Mouse (Mus musculus) CH12.LX (cell line): ENCODE results near the gene Bhlhe40. TPM values are rescaled to one million over a fixed set of nuclear protein-coding genes. Genes with fewer than 3 reads are reported as not detected.

ENCODE experiments used
- DNase-seq: peaks from one replicate; pipeline ENCODE4 v3.0.0-alpha.2; 2013; ENCODE audit errors: extremely low read depth
- H3K27ac ChIP-seq: 2 replicates; pipeline ENCODE4 v1.5.1; 2012; ENCODE audit warnings: low read depth, mild to moderate bottlenecking, control low read depth, moderate library complexity; ENCODE audit not compliant: insufficient read depth
- H3K27me3 ChIP-seq: replicated peaks from 2 replicates; pipeline ENCODE3; 2012; ENCODE audit warnings: inconsistent platforms
- H3K36me3 ChIP-seq, 2 experiments: replicated peaks in 1 of 2; 2 replicates each; pipeline versions ENCODE3 to v1.6.1; 2012; ENCODE audit warnings: inconsistent platforms in 1 of 2, low read length in 1 of 2, mild to moderate bottlenecking in 1 of 2, mixed read lengths in 1 of 2, moderate library complexity in 1 of 2; ENCODE audit not compliant: control insufficient read depth in 1 of 2, insufficient read depth in 1 of 2
- H3K4me1 ChIP-seq, 2 experiments: 2 replicates each; pipeline ENCODE4 v1.6.1; 2012; ENCODE audit warnings: inconsistent platforms in 1 of 2, moderate library complexity in 1 of 2; ENCODE audit not compliant: insufficient read depth in 2 of 2, control insufficient read depth in 1 of 2
- H3K4me2 ChIP-seq: 2 replicates; pipeline ENCODE4 v1.6.1; 2012; ENCODE audit warnings: low read depth, mild to moderate bottlenecking, control low read depth; ENCODE audit not compliant: poor library complexity, insufficient read depth, severe bottlenecking
- H3K4me3 ChIP-seq, 3 experiments: fragments of 150-350 bp in 1 of 3; sonication (generic) in 1 of 3; replicated peaks in 1 of 3; 2 replicates each; pipeline versions ENCODE3 to v1.5.1; 2011 to 2012; ENCODE audit warnings: low read depth in 2 of 3, low read length in 2 of 3, mild to moderate bottlenecking in 2 of 3, moderate library complexity in 2 of 3, control low read depth in 1 of 3, improper control_type of control experiment in 1 of 3, inconsistent platforms in 1 of 3, mixed read lengths in 1 of 3; ENCODE audit not compliant: poor library complexity in 1 of 3
- H3K79me2 ChIP-seq: replicated peaks from 2 replicates; pipeline ENCODE4 v1.6.1; 2012; ENCODE audit warnings: mild to moderate bottlenecking, moderate library complexity; ENCODE audit not compliant: control insufficient read depth, poor library complexity, insufficient read depth, severe bottlenecking; ENCODE audit errors: extremely low read depth
- H3K9ac ChIP-seq: 2 replicates; pipeline ENCODE4 v1.6.1; 2012; ENCODE audit warnings: low read depth, mild to moderate bottlenecking, control low read depth, moderate library complexity; ENCODE audit not compliant: insufficient read depth
- H3K9me3 ChIP-seq: replicated peaks from 2 replicates; pipeline ENCODE3; 2012; ENCODE audit warnings: low read length, inconsistent platforms, mixed read lengths
- BHLHE40 ChIP-seq: IDR thresholded peaks from 2 replicates; pipeline ENCODE4 v1.6.1; 2011; ENCODE audit warnings: mild to moderate bottlenecking, low read depth, low read length, improper control_type of control experiment
- CHD1 ChIP-seq: IDR thresholded peaks from 2 replicates; pipeline ENCODE4 v1.6.1; 2012; ENCODE audit warnings: low read depth, low read length, improper control_type of control experiment, inconsistent platforms
- CHD2 ChIP-seq: IDR thresholded peaks from 2 replicates; pipeline ENCODE4 v1.6.1; 2011; ENCODE audit warnings: low read length, improper control_type of control experiment
- CTCF ChIP-seq, 2 experiments: IDR thresholded peaks in 1 of 2; conservative IDR thresholded peaks in 1 of 2; 2 replicates each; pipeline ENCODE4 v1.5.1; 2011 to 2012; ENCODE audit warnings: low read depth in 2 of 2, low read length in 2 of 2, improper control_type of control experiment in 1 of 2, inconsistent platforms in 1 of 2, mild to moderate bottlenecking in 1 of 2, moderate library complexity in 1 of 2
- E2F4 ChIP-seq: IDR thresholded peaks from 2 replicates; pipeline ENCODE4 v1.6.1; 2011; ENCODE audit warnings: low read depth, low read length, improper control_type of control experiment; ENCODE audit not compliant: insufficient replicate concordance
- ELF1 ChIP-seq: IDR thresholded peaks from 2 replicates; pipeline ENCODE4 v1.6.1; 2014; ENCODE audit warnings: low read depth, mild to moderate bottlenecking, inconsistent platforms, low read length, improper control_type of control experiment
- EP300 ChIP-seq: IDR thresholded peaks from 2 replicates; pipeline ENCODE4 v1.6.1; 2011; ENCODE audit warnings: low read length, improper control_type of control experiment
- ETS1 ChIP-seq: conservative IDR thresholded peaks from 2 replicates; pipeline ENCODE4 v1.6.1; 2012; ENCODE audit warnings: low read depth, mild to moderate bottlenecking, inconsistent platforms, low read length, improper control_type of control experiment, moderate library complexity
- GABPA ChIP-seq: IDR thresholded peaks from 2 replicates; pipeline ENCODE4 v1.6.1; 2012; ENCODE audit warnings: low read depth, low read length, improper control_type of control experiment, inconsistent platforms; ENCODE audit not compliant: insufficient replicate concordance
- HCFC1 ChIP-seq: IDR thresholded peaks from 2 replicates; pipeline ENCODE4 v1.6.1; 2012; ENCODE audit warnings: low read depth, mild to moderate bottlenecking, inconsistent platforms, low read length, improper control_type of control experiment
- IRF4 ChIP-seq: IDR thresholded peaks from 2 replicates; pipeline ENCODE4 v1.6.1; 2014; ENCODE audit warnings: low read depth, mild to moderate bottlenecking, inconsistent platforms, low read length, improper control_type of control experiment
- JUN ChIP-seq: IDR thresholded peaks from 2 replicates; pipeline ENCODE4 v1.6.1; 2011; ENCODE audit warnings: low read depth, mild to moderate bottlenecking, low read length, improper control_type of control experiment, moderate library complexity; ENCODE audit not compliant: insufficient read depth
- JUND ChIP-seq: conservative IDR thresholded peaks from 2 replicates; pipeline ENCODE4 v1.6.1; 2011; ENCODE audit warnings: low read depth, low read length, improper control_type of control experiment
- KAT2A ChIP-seq: IDR thresholded peaks from 2 replicates; pipeline ENCODE4 v1.6.1; 2012; ENCODE audit warnings: low read length, improper control_type of control experiment, inconsistent platforms; ENCODE audit not compliant: insufficient replicate concordance
- MAFK ChIP-seq: IDR thresholded peaks from 2 replicates; pipeline ENCODE4 v1.6.1; 2011; ENCODE audit warnings: low read length, improper control_type of control experiment; ENCODE audit not compliant: insufficient replicate concordance
- MAX ChIP-seq: IDR thresholded peaks from 2 replicates; pipeline ENCODE4 v1.6.1; 2011; ENCODE audit warnings: low read length, improper control_type of control experiment
- MAZ ChIP-seq: IDR thresholded peaks from 2 replicates; pipeline ENCODE4 v1.6.1; 2012; ENCODE audit warnings: low read depth, mild to moderate bottlenecking, inconsistent platforms, low read length, improper control_type of control experiment, moderate library complexity
- MEF2A ChIP-seq: IDR thresholded peaks from 2 replicates; pipeline ENCODE4 v1.6.1; 2014; ENCODE audit warnings: low read depth, mild to moderate bottlenecking, inconsistent platforms, low read length, improper control_type of control experiment, borderline replicate concordance
- MXI1 ChIP-seq: IDR thresholded peaks from 2 replicates; pipeline ENCODE4 v1.6.1; 2011; ENCODE audit warnings: mild to moderate bottlenecking, low read depth, low read length, improper control_type of control experiment
- MYC ChIP-seq: IDR thresholded peaks from 2 replicates; pipeline ENCODE4 v1.6.1; 2011; ENCODE audit warnings: low read depth, mild to moderate bottlenecking, improper control_type of control experiment, low read length
- NELFE ChIP-seq: IDR thresholded peaks from 2 replicates; pipeline ENCODE4 v1.6.1; 2011; ENCODE audit warnings: low read depth, low read length, improper control_type of control experiment
- NRF1 ChIP-seq: IDR thresholded peaks from 2 replicates; pipeline ENCODE4 v1.6.1; 2014; ENCODE audit warnings: low read depth, mild to moderate bottlenecking, inconsistent platforms, low read length, improper control_type of control experiment, moderate library complexity
- PAX5 ChIP-seq: IDR thresholded peaks from 2 replicates; pipeline ENCODE4 v1.6.1; 2012; ENCODE audit warnings: low read length, inconsistent platforms, mixed read lengths
- POLR2A ChIP-seq: IDR thresholded peaks from 2 replicates; pipeline ENCODE4 v1.6.1; 2011; ENCODE audit warnings: low read depth, mild to moderate bottlenecking, improper control_type of control experiment, low read length
- POLR2AphosphoS2 ChIP-seq: IDR thresholded peaks from 2 replicates; pipeline ENCODE4 v1.6.1; 2011; ENCODE audit warnings: low read depth, low read length, improper control_type of control experiment
- RAD21 ChIP-seq: IDR thresholded peaks from 2 replicates; pipeline ENCODE4 v1.6.1; 2011; ENCODE audit warnings: low read depth, mild to moderate bottlenecking, low read length, improper control_type of control experiment, moderate library complexity
- RCOR1 ChIP-seq: conservative IDR thresholded peaks from 2 replicates; pipeline ENCODE4 v1.6.1; 2012; ENCODE audit warnings: low read depth, mild to moderate bottlenecking, inconsistent platforms, low read length, improper control_type of control experiment
- SIN3A ChIP-seq: IDR thresholded peaks from 2 replicates; pipeline ENCODE4 v1.6.1; 2012; ENCODE audit warnings: low read length, improper control_type of control experiment, inconsistent platforms
- SMC3 ChIP-seq: IDR thresholded peaks from 2 replicates; pipeline ENCODE4 v1.6.1; 2011; ENCODE audit warnings: low read depth, low read length, improper control_type of control experiment
- TBP ChIP-seq: conservative IDR thresholded peaks from 2 replicates; pipeline ENCODE4 v1.6.1; 2011; ENCODE audit warnings: low read depth, low read length, improper control_type of control experiment
- TCF12 ChIP-seq: IDR thresholded peaks from 2 replicates; pipeline ENCODE4 v1.6.1; 2014; ENCODE audit warnings: low read depth, mild to moderate bottlenecking, inconsistent platforms, low read length, improper control_type of control experiment
- UBTF ChIP-seq: IDR thresholded peaks from 2 replicates; pipeline ENCODE4 v1.6.1; 2012; ENCODE audit warnings: low read depth, mild to moderate bottlenecking, inconsistent platforms, low read length, improper control_type of control experiment, moderate library complexity
- USF1 ChIP-seq: IDR thresholded peaks from 2 replicates; pipeline ENCODE4 v1.6.1; 2014; ENCODE audit warnings: low read depth, mild to moderate bottlenecking, inconsistent platforms, low read length, improper control_type of control experiment
- USF2 ChIP-seq: conservative IDR thresholded peaks from 2 replicates; pipeline ENCODE4 v1.6.1; 2011; ENCODE audit warnings: low read depth, low read length, improper control_type of control experiment
- ZC3H11A ChIP-seq: IDR thresholded peaks from 2 replicates; pipeline ENCODE4 v1.6.1; 2012; ENCODE audit warnings: low read depth, mild to moderate bottlenecking, inconsistent platforms, low read length, improper control_type of control experiment
- ZKSCAN1 ChIP-seq: IDR thresholded peaks from 2 replicates; pipeline ENCODE4 v1.6.1; 2012; ENCODE audit warnings: low read depth, inconsistent platforms, low read length, improper control_type of control experiment, borderline replicate concordance
- ZMIZ1 ChIP-seq: IDR thresholded peaks from 2 replicates; pipeline ENCODE4 v1.6.1; 2012; ENCODE audit warnings: low read depth, mild to moderate bottlenecking, inconsistent platforms, low read length, improper control_type of control experiment
- ZNF384 ChIP-seq: IDR thresholded peaks from 2 replicates; pipeline ENCODE4 v1.6.1; 2012; ENCODE audit warnings: low read depth, low read length, improper control_type of control experiment, inconsistent platforms
- dilution Hi-C: fragments of 300-500 bp; cut with MboI; formaldehyde crosslinking; loops from 2 replicates; pipeline ENCODE4 v1.14.3; 2020; ENCODE audit warnings: low sequenced_read_pairs; ENCODE audit not compliant: extremely low pct_unique_long_range_greater_than_20kb, extremely low pct_ligation_motif_present
- in situ Hi-C: fragments of 300-500 bp; cut with MboI; formaldehyde crosslinking; loops from 3 replicates; pipeline ENCODE4 v1.14.3; 2019; ENCODE audit warnings: low sequenced_read_pairs, low pct_ligation_motif_present, low pct_unique_long_range_greater_than_20kb, mixed read lengths
- polyA plus RNA-seq: library from polyadenylated mRNA; unstranded; fragments of >175 nt; gene quantifications from 2 replicates; pipeline ENCODE4 v1.2.1, GENCODE M21; 2012; ENCODE audit warnings: low read depth; ENCODE audit not compliant: insufficient read length
- total RNA-seq, 2 experiments: library from RNA; depleted of rRNA; stranded (reverse); fragments of 300-350 nt in 1 of 2; fragments of >200 nt in 1 of 2; gene quantifications; 2 replicates each; pipeline ENCODE4 v1.2.3; 2012 to 2014

Gene Bhlhe40
- total RNA-seq (2012; rRNA removed) (77.7 and 130 TPM in 2 replicates), total RNA-seq (2014; rRNA removed) (44.6 and 55.4 TPM in 2 replicates), polyA plus RNA-seq (109 and 117 TPM in 2 replicates)

DNA sequence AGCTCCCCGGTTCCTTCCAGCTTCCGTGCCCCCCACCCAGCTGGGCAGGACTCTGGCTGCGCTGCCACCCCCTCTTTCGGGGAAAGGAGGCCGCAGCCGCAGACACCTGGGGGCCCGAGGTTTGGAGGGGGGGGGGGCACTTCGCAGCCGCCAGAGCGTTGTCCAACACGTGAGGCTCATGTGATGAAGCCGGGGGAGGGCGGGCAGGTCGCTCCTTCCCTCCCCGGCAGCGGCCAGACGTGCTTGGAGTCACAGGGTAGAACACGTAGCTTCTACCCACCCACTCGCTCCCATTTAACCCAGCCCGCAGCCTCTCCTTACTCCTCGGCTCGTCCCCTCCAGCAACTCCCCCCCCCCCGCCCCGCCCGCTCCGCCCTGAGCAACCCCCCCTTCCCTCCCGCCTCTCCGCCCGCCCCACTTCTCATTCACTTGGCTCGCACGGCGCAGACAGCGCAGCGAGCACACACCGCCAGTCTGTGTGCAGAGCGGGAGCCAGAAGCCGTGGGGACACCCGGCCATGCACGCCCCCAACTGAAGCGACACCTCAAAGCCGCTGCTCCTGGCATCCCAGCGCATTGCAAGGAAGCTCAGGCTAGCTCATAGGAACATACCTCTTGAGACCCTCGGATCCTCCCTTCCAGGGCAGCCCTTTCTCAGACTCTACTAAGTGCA lies at the start of gene Bhlhe40:
Bhlhe40 (plus strand) TSS at position 424 of the 672 bp plus-strand sequence.
- in situ Hi-C loops (loop anchor here (5.0 kb wide), 1 partner anchor 108 kb away; no protein-coding TSS in a partner anchor), dilution Hi-C loops (no loop called here)
- H3K9me3 ChIP-seq: no peaks in the 10 kb centered on the region
- peak; percentile 95 for DNase-seq
- peaks cover 5 to 30% of the 10 kb centered on the region in 2 experiments; a peak in 3 of 4 replicates for H3K4me1 ChIP-seq
- H3K4me3 ChIP-seq: peak within 1 kb of the TSS; percentile 63 to 99 (median 95)
- H3K79me2 ChIP-seq: peaks cover 43% of the 10 kb centered on the region
- H3K36me3 ChIP-seq: peaks cover 14 to 25% of the 10 kb centered on the region in 2 experiments
- peak within 1 kb of the TSS; percentile 66 for H3K4me2 ChIP-seq
- no peaks in the 10 kb centered on the region for H3K27me3 ChIP-seq
- TF ChIP-seq MAFK (no peak), TBP (no peak), NRF1 (0 out of 2 replicates have a peak, but pooled peaks have one; percentile 7), IRF4 (peak; percentile 62), EP300 (no peak), USF2 (peak; percentile 35; the same call in 1 of the 2 replicates), PAX5 (no peak), ETS1 (peak; percentile 90), ZNF384 (no peak), KAT2A (no peak), MXI1 (peak; percentile 41; the same call in 1 of the 2 replicates), MAX (peak; percentile 25; the same call in 1 of the 2 replicates), CTCF (conservative IDR thresholded peaks at IDR 0.05 in 1 of 2, IDR thresholded peaks at IDR 0.05 in 1 of 2; ENCODE audit: low read depth in 2 of 2, low read length in 2 of 2) (no peak), MAZ (peak; percentile 81; the same call in 1 of the 2 replicates), RAD21 (no peak; the same call in 1 of the 2 replicates), UBTF (0 out of 2 replicates have a peak, but pooled peaks have one; percentile 16), CHD1 (no peak; the same call in 1 of the 2 replicates), HCFC1 (no peak), JUN (no peak), MYC (0 out of 2 replicates have a peak, but pooled peaks have one; percentile 4), BHLHE40 (peak; percentile 99), USF1 (peak; percentile 78), SIN3A (peak; percentile 59; the same call in 1 of the 2 replicates), CHD2 (peak; percentile 72), NELFE (peak; percentile 88), TCF12 (peak; percentile 85), ZMIZ1 (peak; percentile 83), POLR2A (peak; percentile 93), POLR2AphosphoS2 (peak; percentile 83; the same call in 1 of the 2 replicates), JUND (no peak), RCOR1 (peak; percentile 83; the same call in 1 of the 2 replicates), ZC3H11A (no peak), ZKSCAN1 (no peak), E2F4 (no peak), ELF1 (no peak), GABPA (no peak), SMC3 (no peak), MEF2A (peak; percentile 71; the same call in 1 of the 2 replicates)
- TF ChIP-seq, all 38 proteins: peak for 20
- Histone ChIP-seq H3K27ac (peak within 1 kb of the TSS; percentile 97), H3K9ac (peak within 1 kb of the TSS; percentile 97)
